Mouse (Mus musculus) 416B (cell line): ENCODE data around the gene Ptprz1.

ENCODE experiments used
- DNase-seq: peaks from one replicate; pipeline ENCODE4 v3.0.0; 2011; ENCODE audit warnings: low read depth

Ptprz1 gene

GRCm38 (mm10) chr6:22874781-22875613 is at the start of gene Ptprz1:
TSS of gene Ptprz1 (plus strand) at chr6:22875502.
- DNase-seq = no peak

- no peak for DNase-seq
Observed at GRCm38 (mm10) chr6:22833637-22834036, 41.7 kb upstream of the Ptprz1 start.

GRCm38 (mm10) chr6:22834100-22834970 is 41.0 kb upstream of the Ptprz1 start:
- no peak for DNase-seq

GRCm38 (mm10) chr6:22875614-22876541 is 576 bp downstream of the Ptprz1 start:
- DNase-seq = no peak

GRCm38 (mm10) chr6:22887978-22888377 is 12.7 kb downstream of the Ptprz1 start:
- DNase-seq = no peak

- DNase-seq = no peak
Observed at GRCm38 (mm10) chr6:22889333-22889732, 14.0 kb downstream of the Ptprz1 start.

GRCm38 (mm10) chr6:22901983-22902382 is 26.7 kb downstream of the Ptprz1 start:
- no peak for DNase-seq

- no peak for DNase-seq
Observed at GRCm38 (mm10) chr6:22908510-22909256, 33.4 kb downstream of the Ptprz1 start.

GRCm38 (mm10) chr6:22909257-22909907 is 34.1 kb downstream of the Ptprz1 start:
- no peak for DNase-seq

- no peak for DNase-seq
Observed at GRCm38 (mm10) chr6:22909908-22910260, 34.6 kb downstream of the Ptprz1 start.

- DNase-seq = no peak
Observed at GRCm38 (mm10) chr6:22922880-22923279, 47.6 kb downstream of the Ptprz1 start.

GRCm38 (mm10) chr6:22932768-22933265 is 57.5 kb downstream of the Ptprz1 start:
- DNase-seq = no peak

GRCm38 (mm10) chr6:22937126-22937525 is 61.8 kb downstream of the Ptprz1 start:
- no peak for DNase-seq

- no peak for DNase-seq
Observed at GRCm38 (mm10) chr6:22937526-22937925, 62.2 kb downstream of the Ptprz1 start.

- no peak for DNase-seq
Observed at GRCm38 (mm10) chr6:22944191-22944590, 68.9 kb downstream of the Ptprz1 start.

GRCm38 (mm10) chr6:22963374-22963773 is 88.1 kb downstream of the Ptprz1 start:
- no peak for DNase-seq

GRCm38 (mm10) chr6:22968073-22968472 is 92.8 kb downstream of the Ptprz1 start:
- DNase-seq = peak; percentile 24

GRCm38 (mm10) chr6:22983769-22984519 is 108.6 kb downstream of the Ptprz1 start:
- peak; percentile 13 for DNase-seq

GRCm38 (mm10) chr6:22984520-22985154 is 109.3 kb downstream of the Ptprz1 start:
- DNase-seq = no peak
